Mouse (Mus musculus): Measurements from ENCODE around the gene Reep3. TPM values are rescaled to one million over a fixed set of nuclear protein-coding genes. Genes with fewer than 3 reads are reported as not detected.
A peak's percentile ranks its signal among the peaks of the same experiment; 100 is the strongest.
"Not testable (repeated sequence)": the region's sequence is repeated elsewhere in the genome, so short reads cannot be mapped to it uniquely, and the experiment has no call there.

Gene Reep3
- polyA plus RNA-seq, 1 experiment from 2014 or later: 38.6 TPM

GRCm38 (mm10) chr10:67017891-67018290, 78.9 kb downstream of the Reep3 start:
- H3K36me3 ChIP-seq: peaks cover 32% of the 10 kb centered on the region
- no peak overlapping the region for H3K9ac ChIP-seq (replicated peaks)
- no peak overlapping the region for H3K27ac ChIP-seq
- H3K9me3 ChIP-seq: no peaks in the 10 kb centered on the region
- H3K27me3 ChIP-seq: no peaks in the 10 kb centered on the region
- no peak for ATAC-seq
- peaks cover 13% of the 10 kb centered on the region for H3K4me1 ChIP-seq (replicated peaks)
- H3K4me2 ChIP-seq (replicated peaks): no peak overlapping the region
- no peak overlapping the region for H3K4me3 ChIP-seq (replicated peaks)
- 87% methylated on average over 4 of the region's 4 CpGs for WGBS

GRCm38 (mm10) chr10:67017315-67017714, 79.4 kb downstream of the Reep3 start:
- no peak overlapping the region for H3K9ac ChIP-seq (replicated peaks)
- peaks cover 32% of the 10 kb centered on the region for H3K36me3 ChIP-seq
- H3K27me3 ChIP-seq: no peaks in the 10 kb centered on the region
- ATAC-seq: no peak
- H3K9me3 ChIP-seq: no peaks in the 10 kb centered on the region
- peaks cover 13% of the 10 kb centered on the region for H3K4me1 ChIP-seq (replicated peaks)
- peak overlapping the region; percentile 10; the same call in 1 of the 2 replicates for H3K27ac ChIP-seq
- WGBS: 81% methylated on average over 2 of the region's 2 CpGs
- H3K4me3 ChIP-seq (replicated peaks): no peak overlapping the region
- no peak overlapping the region for H3K4me2 ChIP-seq (replicated peaks)

- peaks cover 13% of the 10 kb centered on the region for H3K4me1 ChIP-seq (replicated peaks)
- H3K4me3 ChIP-seq (replicated peaks): no peak overlapping the region
- H3K27ac ChIP-seq: peak overlapping the region; percentile 10; the same call in 1 of the 2 replicates
- peaks cover 32% of the 10 kb centered on the region for H3K36me3 ChIP-seq
- ATAC-seq: peak; percentile 24; the same call in 1 of the 2 replicates
- H3K9me3 ChIP-seq: no peaks in the 10 kb centered on the region
- H3K4me2 ChIP-seq (replicated peaks): no peak overlapping the region
- H3K9ac ChIP-seq (replicated peaks): no peak overlapping the region
- H3K27me3 ChIP-seq: no peaks in the 10 kb centered on the region
- 86% methylated on average over 4 of the region's 4 CpGs for WGBS
Measured at GRCm38 (mm10) chr10:67016615-67017278, 80.0 kb downstream of the Reep3 start.

- Histone ChIP-seq H3K4me1 (replicated peaks) (peaks cover 13% of the 10 kb centered on the region), H3K27me3 (no peaks in the 10 kb centered on the region), H3K36me3 (peaks cover 18% of the 10 kb centered on the region), H3K4me3 (replicated peaks) (no peak overlapping the region), H3K4me2 (replicated peaks) (no peak overlapping the region), H3K27ac (no peak overlapping the region), H3K9ac (replicated peaks) (no peak overlapping the region), H3K9me3 (no peaks in the 10 kb centered on the region)
- no peak for ATAC-seq
- WGBS: 93% methylated on average over 12 of the region's 12 CpGs
Measured at GRCm38 (mm10) chr10:67014746-67015145, 82.0 kb downstream of the Reep3 start.

GRCm38 (mm10) chr10:67010521-67010920, 86.2 kb downstream of the Reep3 start:
- peaks cover 17% of the 10 kb centered on the region for H3K36me3 ChIP-seq
- WGBS: 88% methylated on average over 12 of the region's 12 CpGs
- H3K4me1 ChIP-seq (replicated peaks): no peaks in the 10 kb centered on the region
- no peak for ATAC-seq
- H3K27me3 ChIP-seq: no peaks in the 10 kb centered on the region
- H3K4me2 ChIP-seq (replicated peaks): no peak overlapping the region
- H3K9me3 ChIP-seq: no peaks in the 10 kb centered on the region
- H3K9ac ChIP-seq (replicated peaks): no peak overlapping the region
- H3K27ac ChIP-seq: no peak overlapping the region
- H3K4me3 ChIP-seq (replicated peaks): no peak overlapping the region

- Histone ChIP-seq H3K4me2 (replicated peaks) (peak overlapping the region; percentile 60), H3K27ac (peak overlapping the region; percentile 88), H3K9ac (replicated peaks) (peak overlapping the region; percentile 39; the same call in 1 of the 2 replicates), H3K36me3 (no peaks in the 10 kb centered on the region), H3K4me3 (replicated peaks) (peak overlapping the region; percentile 35; the same call in 1 of the 2 replicates), H3K9me3 (no peaks in the 10 kb centered on the region), H3K27me3 (0 out of 2 replicates have a peak, but pooled peaks cover 4% of the 10 kb centered on the region), H3K4me1 (replicated peaks) (peaks cover 33% of the 10 kb centered on the region)
- WGBS: 5% methylated on average over 12 of the region's 12 CpGs
- ATAC-seq: peak; percentile 0; the same call in 1 of the 2 replicates
Measured at GRCm38 (mm10) chr10:67004527-67005042, 92.2 kb downstream of the Reep3 start.

- under 1% methylated on average over 22 of the region's 22 CpGs for WGBS
Measured at GRCm38 (mm10) chr10:67003743-67004526, 92.8 kb downstream of the Reep3 start.

GRCm38 (mm10) chr10:67003009-67003742, 93.6 kb downstream of the Reep3 start:
- H3K4me2 ChIP-seq (replicated peaks): peak overlapping the region; percentile 60
- peaks cover 33% of the 10 kb centered on the region for H3K4me1 ChIP-seq (replicated peaks)
- peak overlapping the region; percentile 35 for H3K4me3 ChIP-seq (replicated peaks)
- H3K27ac ChIP-seq: peak overlapping the region; percentile 88
- whole genome bisulfite sequencing: 1% methylated on average over 25 of the region's 25 CpGs
- no peaks in the 10 kb centered on the region for H3K9me3 ChIP-seq
- H3K9ac ChIP-seq (replicated peaks): peak overlapping the region; percentile 21; the same call in 1 of the 2 replicates
- no peaks in the 10 kb centered on the region for H3K36me3 ChIP-seq
- peak; percentile 80 for ATAC-seq
- 0 out of 2 replicates have a peak, but pooled peaks cover 4% of the 10 kb centered on the region for H3K27me3 ChIP-seq

More at GRCm38 (mm10) chr10:67003743-67004526, 92.8 kb downstream of the Reep3 start:
- Histone ChIP-seq H3K9ac (replicated peaks) (peak overlapping the region; percentile 39), H3K36me3 (no peaks in the 10 kb centered on the region), H3K4me2 (replicated peaks) (peak overlapping the region; percentile 60), H3K9me3 (no peaks in the 10 kb centered on the region), H3K27ac (peak overlapping the region; percentile 88), H3K4me1 (replicated peaks) (peaks cover 33% of the 10 kb centered on the region), H3K4me3 (replicated peaks) (peak overlapping the region; percentile 35; the same call in 1 of the 2 replicates), H3K27me3 (0 out of 2 replicates have a peak, but pooled peaks cover 4% of the 10 kb centered on the region)
- ATAC-seq: peak; percentile 81

- peak; percentile 24 for ATAC-seq
Measured at GRCm38 (mm10) chr10:67002207-67003008, 94.3 kb downstream of the Reep3 start.

GRCm38 (mm10) chr10:67000958-67001615, 95.7 kb downstream of the Reep3 start:
- not testable (repeated sequence) for H3K27me3 ChIP-seq; ATAC-seq; H3K9ac ChIP-seq (replicated peaks); H3K36me3 ChIP-seq; H3K4me2 ChIP-seq (replicated peaks); H3K27ac ChIP-seq; H3K4me3 ChIP-seq (replicated peaks); H3K9me3 ChIP-seq
- peaks cover 33% of the 10 kb centered on the region for H3K4me1 ChIP-seq (replicated peaks)
- 95% methylated on average over 13 of the region's 13 CpGs for WGBS

More at GRCm38 (mm10) chr10:67002207-67003008, 94.3 kb downstream of the Reep3 start:
- H3K9me3 ChIP-seq: no peaks in the 10 kb centered on the region
- no peaks in the 10 kb centered on the region for H3K36me3 ChIP-seq
- H3K27me3 ChIP-seq: 0 out of 2 replicates have a peak, but pooled peaks cover 4% of the 10 kb centered on the region
- 15% methylated on average over 30 of the region's 30 CpGs for WGBS
- peak overlapping the region; percentile 35 for H3K4me3 ChIP-seq (replicated peaks)
- H3K4me2 ChIP-seq (replicated peaks): peak overlapping the region; percentile 60
- H3K4me1 ChIP-seq (replicated peaks): peaks cover 33% of the 10 kb centered on the region
- peak overlapping the region; percentile 88 for H3K27ac ChIP-seq
- 0 out of 2 replicates have a peak overlapping the region, but pooled peaks have one; percentile 21 for H3K9ac ChIP-seq (replicated peaks)
